Mouse (Mus musculus): ENCODE measurements around the gene Irgq. TPM values are rescaled to one million over a fixed set of nuclear protein-coding genes. Genes with fewer than 3 reads are reported as not detected.

Gene Irgq
- polyA plus RNA-seq, 1 experiment from 2014 or later, result 19.2 TPM

Other genes starting within 250 kb of the Irgq start
- 41.4 and 42.1 TPM in 2 replicates for gene Zfp61, start 229.5 kb upstream of the Irgq start, polyA plus RNA-seq (2015; fragmentation: Nextera tagmentation; extraction: Ambion mirVana)
- gene Zfp94, start 214.0 kb upstream of the Irgq start, polyA plus RNA-seq (2015; fragmentation: Nextera tagmentation; extraction: Ambion mirVana), result 19.2 and 19.8 TPM in 2 replicates
- 0.25 and 0.44 TPM in 2 replicates for gene Tescl, start 196.8 kb upstream of the Irgq start, polyA plus RNA-seq (2015; fragmentation: Nextera tagmentation; extraction: Ambion mirVana)
- gene Lypd5, start 181.5 kb upstream of the Irgq start, polyA plus RNA-seq (2015; fragmentation: Nextera tagmentation; extraction: Ambion mirVana), result not detected in 2 replicates
- 2.5 and 3.2 TPM in 2 replicates for gene Kcnn4, start 160.4 kb upstream of the Irgq start, polyA plus RNA-seq (2015; fragmentation: Nextera tagmentation; extraction: Ambion mirVana)
- 38.2 and 38.9 TPM in 2 replicates for gene Smg9, start 131.1 kb upstream of the Irgq start, polyA plus RNA-seq (2015; fragmentation: Nextera tagmentation; extraction: Ambion mirVana)
- gene Irgc1, start 78.4 kb upstream of the Irgq start, polyA plus RNA-seq (2015; fragmentation: Nextera tagmentation; extraction: Ambion mirVana), result not detected in 2 replicates
- gene Plaur, start 68.2 kb upstream of the Irgq start, polyA plus RNA-seq (2015; fragmentation: Nextera tagmentation; extraction: Ambion mirVana), result 1.8 and 2.2 TPM in 2 replicates
- 47.0 and 68.0 TPM in 2 replicates for gene Cadm4, start 48.7 kb upstream of the Irgq start, polyA plus RNA-seq (2015; fragmentation: Nextera tagmentation; extraction: Ambion mirVana)
- 272 and 277 TPM in 2 replicates for gene Zfp428, start 23.7 kb upstream of the Irgq start, polyA plus RNA-seq (2015; fragmentation: Nextera tagmentation; extraction: Ambion mirVana)
- 1.0 and 1.1 TPM in 2 replicates for gene AC161166.1, start 18.2 kb upstream of the Irgq start, polyA plus RNA-seq (2015; fragmentation: Nextera tagmentation; extraction: Ambion mirVana)
- gene Pinlyp, start 15.4 kb downstream of the Irgq start, polyA plus RNA-seq (2015; fragmentation: Nextera tagmentation; extraction: Ambion mirVana), result not detected in 2 replicates
- 63.8 and 74.3 TPM in 2 replicates for gene Xrcc1, start 15.6 kb downstream of the Irgq start, polyA plus RNA-seq (2015; fragmentation: Nextera tagmentation; extraction: Ambion mirVana)
- gene Ethe1, start 56.9 kb downstream of the Irgq start, polyA plus RNA-seq (2015; fragmentation: Nextera tagmentation; extraction: Ambion mirVana), result 29.1 and 30.9 TPM in 2 replicates
- gene Zfp575, start 57.0 kb downstream of the Irgq start, polyA plus RNA-seq (2015; fragmentation: Nextera tagmentation; extraction: Ambion mirVana), result 17.1 and 17.7 TPM in 2 replicates
- not detected in 2 replicates for gene Phldb3, start 80.1 kb downstream of the Irgq start, polyA plus RNA-seq (2015; fragmentation: Nextera tagmentation; extraction: Ambion mirVana)
- gene Lypd3, start 105.9 kb downstream of the Irgq start, polyA plus RNA-seq (2015; fragmentation: Nextera tagmentation; extraction: Ambion mirVana), result 0.76 and 0.78 TPM in 2 replicates
- not detected in 2 replicates for gene Tex101, start 146.0 kb downstream of the Irgq start, polyA plus RNA-seq (2015; fragmentation: Nextera tagmentation; extraction: Ambion mirVana)
- gene BC049730, start 178.6 kb downstream of the Irgq start, polyA plus RNA-seq (2015; fragmentation: Nextera tagmentation; extraction: Ambion mirVana), result not detected in 2 replicates
- not detected in 2 replicates for gene Gm4763, start 196.2 kb downstream of the Irgq start, polyA plus RNA-seq (2015; fragmentation: Nextera tagmentation; extraction: Ambion mirVana)
- gene Cd177, start 229.6 kb downstream of the Irgq start, polyA plus RNA-seq (2015; fragmentation: Nextera tagmentation; extraction: Ambion mirVana), result 0.20 and 0.52 TPM in 2 replicates
- 0.40 and 0.69 TPM in 2 replicates for gene Ceacam10, start 246.5 kb downstream of the Irgq start, polyA plus RNA-seq (2015; fragmentation: Nextera tagmentation; extraction: Ambion mirVana)